Mouse (Mus musculus): ENCODE measurements around the gene Gm49384. TPM values are rescaled to one million over a fixed set of nuclear protein-coding genes. Genes with fewer than 3 reads are reported as not detected.
"Not testable (repeated sequence)": the region's sequence is repeated elsewhere in the genome, so short reads cannot be mapped to it uniquely, and the experiment has no call there.

The Gm49384 gene
- polyA plus RNA-seq, 1 experiment from 2014 or later = 32.9 TPM

DNA sequence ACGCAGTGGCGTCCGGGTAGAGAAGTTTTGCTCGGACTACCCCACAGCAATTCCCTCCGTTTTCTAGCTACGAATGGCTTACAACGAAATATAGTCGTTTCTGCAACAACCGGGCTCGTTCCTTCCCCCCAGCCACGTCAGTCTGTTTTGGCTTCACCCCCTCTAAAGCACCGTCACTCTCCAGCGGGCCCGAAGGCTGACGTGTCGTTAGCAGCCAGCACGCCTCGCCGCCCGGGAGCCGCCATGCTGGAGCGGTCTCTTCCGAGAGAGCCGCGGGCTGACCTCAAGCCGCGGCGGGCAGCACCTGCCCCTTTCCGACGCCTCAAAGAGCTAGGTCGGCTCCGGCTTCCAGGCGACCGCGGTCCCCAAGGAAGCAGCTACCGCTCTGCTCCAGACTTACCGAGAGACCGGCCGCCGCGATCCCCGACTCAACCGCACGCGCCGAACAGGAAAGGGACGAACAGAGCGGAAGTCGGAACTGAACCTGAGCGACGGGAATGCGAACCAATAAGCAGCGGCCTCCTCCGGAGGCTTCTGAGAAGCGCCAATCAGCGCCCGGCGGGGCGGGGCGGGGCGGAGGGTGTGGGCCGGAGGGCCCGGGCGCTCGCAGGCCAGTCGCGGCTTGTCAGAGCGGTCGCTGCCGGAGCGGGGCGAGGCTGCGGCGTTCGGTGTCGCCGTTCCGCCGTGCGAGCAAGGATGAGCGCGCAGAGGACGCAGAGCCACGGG lies 20.3 kb downstream of the Gm49384 start, which contains the start of the genes Rpl36al and Mgat2:
TSS of gene Rpl36al (minus strand) at position 501 of the 726 bp plus-strand sequence.
TSS of gene Mgat2 (plus strand) at position 575 of the 726 bp plus-strand sequence.
- peak; percentile 100 for ATAC-seq
- Histone ChIP-seq H3K9ac (peak within 1 kb of the TSS; percentile 84), H3K9me3 (replicated peaks) (no peaks in the 10 kb centered on the region), H3K4me3 (peak within 1 kb of the TSS; percentile 89), H3K36me3 (ENCODE audit: poor library complexity, severe bottlenecking) (peaks cover 25% of the 10 kb centered on the region), H3K27me3 (no peaks in the 10 kb centered on the region), H3K4me1 (peaks cover 32% of the 10 kb centered on the region), H3K27ac (peak within 1 kb of the TSS; percentile 84), H3K4me2 (peak within 1 kb of the TSS; percentile 98)
- under 1% methylated on average over 82 of the region's 84 CpGs for WGBS

GRCm38 (mm10) chr12:69181800-69182199 lies 22.3 kb downstream of the Gm49384 start:
- H3K4me3 ChIP-seq = no peak overlapping the region
- peaks cover 15% of the 10 kb centered on the region for H3K36me3 ChIP-seq (ENCODE audit: poor library complexity, severe bottlenecking)
- no peaks in the 10 kb centered on the region for H3K9me3 ChIP-seq (replicated peaks)
- no peak overlapping the region for H3K4me2 ChIP-seq
- H3K27me3 ChIP-seq = no peaks in the 10 kb centered on the region
- ATAC-seq = no peak
- no peak overlapping the region for H3K9ac ChIP-seq
- 87% methylated on average over 4 of the region's 4 CpGs for WGBS
- no peak overlapping the region for H3K27ac ChIP-seq
- peaks cover 25% of the 10 kb centered on the region for H3K4me1 ChIP-seq

DNA sequence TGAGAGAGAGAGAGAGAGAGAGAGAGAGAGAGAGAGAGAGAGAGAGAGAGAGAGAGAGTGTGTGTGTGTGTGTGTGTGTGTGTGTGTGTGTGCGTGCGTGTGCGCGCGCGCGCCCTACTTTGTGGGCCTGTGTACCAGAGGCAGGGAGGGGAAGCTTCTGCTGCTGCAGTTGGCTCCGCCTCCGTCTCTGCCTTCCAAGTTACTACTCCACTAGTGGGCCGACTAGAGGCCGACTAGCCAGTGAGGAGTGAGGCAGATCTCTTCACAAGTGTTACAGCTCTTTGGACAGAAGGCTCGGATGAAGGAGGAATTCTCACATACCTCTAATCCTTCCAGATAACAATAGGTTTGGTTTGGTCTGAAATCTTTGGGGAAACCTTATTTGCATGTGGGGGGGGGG lies 24.7 kb downstream of the Gm49384 start:
- no peak for ATAC-seq
- no peak overlapping the region for H3K4me2 ChIP-seq
- no peaks in the 10 kb centered on the region for H3K27me3 ChIP-seq
- no peak overlapping the region for H3K4me3 ChIP-seq
- H3K4me1 ChIP-seq = peaks cover 9% of the 10 kb centered on the region
- no peak overlapping the region for H3K9ac ChIP-seq
- peaks cover 25% of the 10 kb centered on the region for H3K36me3 ChIP-seq (ENCODE audit: poor library complexity, severe bottlenecking)
- no peak overlapping the region for H3K27ac ChIP-seq
- WGBS = 74% methylated on average over 12 of the region's 12 CpGs
- no peaks in the 10 kb centered on the region for H3K9me3 ChIP-seq (replicated peaks)

- Histone ChIP-seq H3K36me3 (ENCODE audit: poor library complexity, severe bottlenecking) (peaks cover 29% of the 10 kb centered on the region), H3K27ac (no peak overlapping the region), H3K9ac (no peak overlapping the region), H3K4me3 (no peak overlapping the region), H3K4me2 (no peak overlapping the region), H3K9me3 (replicated peaks) (no peaks in the 10 kb centered on the region), H3K4me1 (0 out of 2 replicates have a peak, but pooled peaks cover 3% of the 10 kb centered on the region), H3K27me3 (no peaks in the 10 kb centered on the region)
- no peak for ATAC-seq
- WGBS = 77% methylated on average over 3 of the region's 3 CpGs
Measured at GRCm38 (mm10) chr12:69177526-69177925, 26.5 kb downstream of the Gm49384 start.

DNA sequence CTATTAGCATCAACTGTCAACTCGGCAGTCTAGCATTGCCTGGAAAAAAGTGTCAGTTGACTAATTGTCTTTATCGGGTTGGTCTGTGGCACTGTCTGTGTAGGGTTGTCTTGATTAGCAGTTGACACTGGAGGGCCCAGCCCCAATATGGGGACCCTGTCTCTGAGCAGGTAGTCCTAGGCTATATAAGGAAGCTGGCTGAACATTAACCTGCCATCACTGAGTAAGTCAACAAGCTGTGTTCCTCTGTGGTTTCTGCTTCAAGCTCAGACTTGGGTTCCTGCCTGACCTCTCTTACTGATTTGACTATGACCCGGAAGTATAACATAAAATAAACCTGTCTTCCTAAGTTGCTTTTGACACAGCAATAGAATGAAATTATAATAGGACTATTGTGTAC lies 28.1 kb downstream of the Gm49384 start:
- Histone ChIP-seq H3K4me2 (no peak overlapping the region), H3K36me3 (ENCODE audit: poor library complexity, severe bottlenecking) (peaks cover 19% of the 10 kb centered on the region; the same call in 1 of the 2 replicates), H3K9me3 (replicated peaks) (no peaks in the 10 kb centered on the region), H3K27me3 (no peaks in the 10 kb centered on the region), H3K27ac (no peak overlapping the region), H3K9ac (no peak overlapping the region), H3K4me1 (no peaks in the 10 kb centered on the region), H3K4me3 (no peak overlapping the region)
- ATAC-seq = no peak
- WGBS = 96% methylated on average over 3 of the region's 3 CpGs

DNA sequence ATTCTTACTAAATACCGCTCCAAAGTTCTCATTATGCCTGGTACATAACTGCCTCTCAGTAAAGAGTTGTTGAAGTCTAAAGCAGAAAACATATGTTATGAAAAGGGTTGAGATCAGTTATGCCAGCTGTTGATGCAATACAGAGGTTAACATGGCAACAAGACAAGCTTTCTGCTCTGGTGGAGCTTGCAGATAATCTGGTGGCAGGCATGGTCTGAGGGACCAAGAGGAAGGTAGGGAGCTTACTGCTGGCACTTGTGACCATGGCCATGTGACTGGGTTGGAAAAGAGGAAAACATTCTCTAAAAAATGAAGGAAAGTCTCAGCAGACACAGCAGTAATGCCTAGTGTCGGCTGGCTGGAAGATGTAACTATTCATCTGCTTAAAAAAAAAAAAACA lies 32.8 kb downstream of the Gm49384 start:
- no peaks in the 10 kb centered on the region for H3K27me3 ChIP-seq
- ATAC-seq = no peak
- 92% methylated on average over 2 of the region's 2 CpGs for WGBS
- no peak overlapping the region for H3K9ac ChIP-seq
- H3K36me3 ChIP-seq (ENCODE audit: poor library complexity, severe bottlenecking) = peaks cover 13% of the 10 kb centered on the region; the same call in 1 of the 2 replicates
- no peaks in the 10 kb centered on the region for H3K9me3 ChIP-seq (replicated peaks)
- H3K4me3 ChIP-seq = no peak overlapping the region
- peaks cover 15% of the 10 kb centered on the region for H3K4me1 ChIP-seq
- no peak overlapping the region for H3K27ac ChIP-seq
- no peak overlapping the region for H3K4me2 ChIP-seq

- H3K9ac ChIP-seq = peak within 1 kb of the TSS; percentile 70
- H3K4me3 ChIP-seq = peak within 1 kb of the TSS; percentile 67
- WGBS = under 1% methylated on average over 40 of the region's 40 CpGs
- H3K9me3 ChIP-seq (replicated peaks) = no peaks in the 10 kb centered on the region
- H3K4me2 ChIP-seq = peak within 1 kb of the TSS; percentile 73
- H3K27ac ChIP-seq = peak within 1 kb of the TSS; percentile 48
- H3K36me3 ChIP-seq (ENCODE audit: poor library complexity, severe bottlenecking) = peaks cover 7% of the 10 kb centered on the region; the same call in 1 of the 2 replicates
- ATAC-seq = peak; percentile 95
- no peaks in the 10 kb centered on the region for H3K27me3 ChIP-seq
- peaks cover 15% of the 10 kb centered on the region for H3K4me1 ChIP-seq
Measured at GRCm38 (mm10) chr12:69168461-69169106, 35.5 kb downstream of the Gm49384 start, which contains the start of gene Lrr1. TSS of gene Lrr1 (plus strand) at chr12:69168814.

DNA sequence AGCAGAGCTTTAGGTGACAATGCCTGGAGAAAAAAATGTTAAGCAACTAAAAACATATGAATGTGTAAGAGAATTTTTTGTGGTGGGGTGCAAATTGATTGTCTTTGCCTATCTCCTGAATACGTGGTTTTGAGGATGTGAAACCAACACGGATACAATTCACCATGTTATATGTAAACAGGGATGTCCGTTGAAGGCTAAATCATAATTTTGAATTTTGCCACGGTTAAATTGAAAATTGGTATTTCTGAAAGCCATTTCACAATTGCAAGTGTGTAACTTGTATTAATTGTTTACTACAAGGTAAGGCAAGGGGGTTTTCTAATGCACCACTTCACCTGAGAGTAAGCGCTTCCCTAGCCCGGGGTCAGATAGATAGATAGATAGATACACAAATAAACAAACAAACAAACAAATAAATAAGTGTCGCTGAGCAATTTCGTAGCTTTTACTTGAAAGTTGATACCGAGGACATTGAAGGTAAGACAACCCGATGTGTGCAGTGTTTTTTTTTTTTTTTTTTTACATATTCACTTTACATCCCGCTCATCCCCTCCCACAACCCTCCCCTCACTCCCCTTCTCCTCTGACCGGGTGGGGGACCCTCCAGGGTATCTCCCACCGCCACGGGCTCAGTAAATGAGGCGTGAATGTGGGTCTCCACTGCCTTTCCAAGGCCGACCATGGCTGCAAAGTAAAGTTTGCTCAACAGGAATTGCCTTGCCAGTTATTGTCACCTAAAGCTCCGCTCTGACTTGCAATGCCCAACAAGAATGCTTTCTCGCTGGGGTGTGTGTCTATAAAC lies 36.2 kb downstream of the Gm49384 start:
- ATAC-seq = peak; percentile 37
- Histone ChIP-seq H3K36me3 (ENCODE audit: poor library complexity, severe bottlenecking) (peaks cover 4% of the 10 kb centered on the region; the same call in 1 of the 2 replicates), H3K9ac (peak overlapping the region; percentile 70), H3K4me1 (peaks cover 15% of the 10 kb centered on the region), H3K27me3 (no peaks in the 10 kb centered on the region), H3K27ac (no peak overlapping the region), H3K4me3 (peak overlapping the region; percentile 67), H3K4me2 (peak overlapping the region; percentile 73), H3K9me3 (replicated peaks) (no peaks in the 10 kb centered on the region)
- WGBS = 7% methylated on average over 18 of the region's 18 CpGs

DNA sequence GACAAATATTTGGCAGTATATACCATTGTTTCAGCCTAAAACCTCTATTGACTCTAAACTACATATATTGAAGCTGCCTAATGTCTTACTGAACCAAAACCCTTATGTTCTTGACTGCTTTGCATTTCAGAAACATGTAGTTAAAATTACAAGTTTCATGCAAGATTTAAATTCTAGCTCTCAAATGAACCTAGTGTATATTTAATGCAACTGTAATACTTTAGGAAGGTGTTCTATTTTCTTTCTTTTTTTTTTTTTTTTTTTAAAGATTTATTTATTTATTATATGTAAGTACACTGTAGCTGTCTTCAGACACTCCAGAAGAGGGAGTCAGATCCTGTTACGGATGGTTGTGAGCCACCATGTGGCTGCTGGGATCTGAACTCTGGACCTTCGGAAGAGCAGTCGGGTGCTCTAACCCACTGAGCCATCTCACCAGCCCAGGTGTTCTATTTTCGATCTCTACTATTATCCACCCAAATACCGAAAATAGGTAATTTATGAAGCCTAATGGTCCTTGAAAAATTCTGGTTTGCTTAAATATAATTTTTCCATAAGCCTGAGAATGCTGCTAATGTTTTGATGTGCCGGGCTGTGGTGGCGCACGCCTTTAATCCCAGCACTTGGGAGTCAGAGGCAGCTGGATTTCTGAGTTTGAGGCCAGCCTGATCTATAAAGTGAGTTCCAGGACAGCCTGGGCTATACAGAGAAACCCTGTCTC lies 37.0 kb downstream of the Gm49384 start:
- H3K27me3 ChIP-seq; H3K36me3 ChIP-seq (ENCODE audit: poor library complexity, severe bottlenecking); H3K9ac ChIP-seq; ATAC-seq; H3K27ac ChIP-seq; H3K4me2 ChIP-seq; H3K9me3 ChIP-seq (replicated peaks); H3K4me3 ChIP-seq: not testable (repeated sequence)
- WGBS = 69% methylated on average over 8 of the region's 8 CpGs
- H3K4me1 ChIP-seq = peaks cover 15% of the 10 kb centered on the region

GRCm38 (mm10) chr12:69164904-69165303 lies 39.2 kb downstream of the Gm49384 start:
- no peak overlapping the region for H3K9ac ChIP-seq
- WGBS = 61% methylated on average over 3 of the region's 3 CpGs
- H3K36me3 ChIP-seq (ENCODE audit: poor library complexity, severe bottlenecking) = no peaks in the 10 kb centered on the region
- no peaks in the 10 kb centered on the region for H3K9me3 ChIP-seq (replicated peaks)
- H3K27ac ChIP-seq = no peak overlapping the region
- no peak for ATAC-seq
- no peak overlapping the region for H3K4me2 ChIP-seq
- no peak overlapping the region for H3K4me3 ChIP-seq
- peaks cover 11% of the 10 kb centered on the region for H3K4me1 ChIP-seq
- no peaks in the 10 kb centered on the region for H3K27me3 ChIP-seq

DNA sequence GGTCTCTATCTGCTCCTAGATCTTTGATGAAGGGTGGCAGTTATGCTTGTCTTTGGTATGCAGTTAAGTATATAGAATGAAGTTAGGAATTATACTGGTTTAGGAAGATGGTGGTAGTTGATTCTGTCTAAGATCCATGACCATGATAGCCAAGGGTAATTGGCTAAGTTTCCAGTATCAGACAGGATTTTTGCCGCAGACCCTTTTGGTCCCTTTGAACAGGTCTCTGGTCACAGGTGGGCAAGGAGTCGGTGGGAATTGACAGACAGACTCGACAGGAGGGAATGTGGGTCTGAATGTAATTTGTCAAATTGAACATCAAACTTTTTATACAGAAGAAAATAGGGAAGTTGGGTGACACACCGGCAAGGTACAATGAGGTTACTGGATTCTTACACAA lies 40.5 kb downstream of the Gm49384 start:
- H3K4me1 ChIP-seq; H3K4me2 ChIP-seq; H3K27ac ChIP-seq; H3K36me3 ChIP-seq (ENCODE audit: poor library complexity, severe bottlenecking); H3K27me3 ChIP-seq; H3K9ac ChIP-seq; H3K4me3 ChIP-seq; H3K9me3 ChIP-seq (replicated peaks); ATAC-seq: not testable (repeated sequence)
- 80% methylated on average over 4 of the region's 4 CpGs for WGBS

All from forebrain, embryonic 13.5 days (tissue).